Mouse (Mus musculus): ENCODE measurements at regions not wholly inside any gene's neighbourhood (a gene's known extent, or its start where the extent isn't known, plus 50 kb on each side); places are given as distances from the start of the nearest gene placed in this dataset.

DNA sequence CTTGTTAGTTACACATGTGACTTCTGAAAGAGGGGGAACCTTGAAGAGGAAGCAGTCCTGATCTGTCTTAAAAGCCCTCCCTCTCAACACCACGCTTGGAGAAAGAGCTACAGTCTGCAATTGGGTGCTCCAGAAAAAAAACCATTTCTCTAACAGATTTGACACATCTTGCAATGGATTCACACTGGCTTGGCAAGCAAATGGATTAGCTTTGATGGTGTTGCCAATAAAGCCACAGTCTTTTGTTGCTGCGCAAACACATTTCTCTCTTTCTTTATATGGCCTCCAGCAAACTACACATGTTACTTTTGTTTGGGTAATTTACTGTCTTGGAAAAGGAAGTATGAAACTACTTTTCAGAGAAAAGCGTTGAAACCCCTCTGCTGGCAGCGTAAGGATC lies 562.1 kb downstream of the Efna5 start:
- no peak for TF ChIP-seq MYOD1 (IDR thresholded peaks at IDR 0.05; ENCODE audit: control insufficient read depth, insufficient read length, low read depth)
- TF ChIP-seq CTCF (IDR thresholded peaks at IDR 0.05; ENCODE audit: control insufficient read depth, insufficient read depth, insufficient read length) = no peak
- no peak for TF ChIP-seq USF1 (IDR thresholded peaks at IDR 0.05; ENCODE audit: low read depth)
- TF ChIP-seq MAX (IDR thresholded peaks at IDR 0.05) = no peak
- no peak for TF ChIP-seq CEBPB (IDR thresholded peaks at IDR 0.05; ENCODE audit: low read depth)
